Mouse (Mus musculus) forebrain, postnatal 0 days (tissue): ENCODE data around the gene Pcx. TPM values are rescaled to one million over a fixed set of nuclear protein-coding genes. Genes with fewer than 3 reads are reported as not detected.

Experiments used
- ATAC-seq: fragments of 200-750 bp; cut with Nextera tagmentation; 2 replicates; pipeline ENCODE4 v1.8.0; 2017; ENCODE audit warnings: mild to moderate bottlenecking, moderate library complexity
- DNase-seq: peaks from one replicate; pipeline ENCODE4 v3.0.0-alpha.2; 2015
- H3K27ac ChIP-seq: fragments of 300-500 bp; sonication (generic); 2 replicates; pipeline ENCODE4 v1.5.1; 2014; ENCODE audit warnings: low read depth, mild to moderate bottlenecking, antibody characterized with exemption, low read length, moderate library complexity, mixed read lengths
- H3K27me3 ChIP-seq: fragments of 300-500 bp; sonication (generic); 2 replicates; pipeline ENCODE4 v1.6.1; 2014; ENCODE audit warnings: mild to moderate bottlenecking, low read length, mixed read lengths; ENCODE audit not compliant: insufficient read depth
- H3K36me3 ChIP-seq: fragments of 300-500 bp; sonication (generic); 2 replicates; pipeline ENCODE4 v1.6.1; 2014; ENCODE audit warnings: mild to moderate bottlenecking, moderate library complexity; ENCODE audit not compliant: insufficient read depth
- H3K4me1 ChIP-seq: fragments of 300-500 bp; sonication (generic); 2 replicates; pipeline ENCODE4 v1.6.1; 2014; ENCODE audit warnings: antibody characterized with exemption; ENCODE audit not compliant: insufficient read depth
- H3K4me2 ChIP-seq: fragments of 300-500 bp; sonication (generic); 2 replicates; pipeline ENCODE4 v1.6.1; 2014; ENCODE audit warnings: low read depth, mild to moderate bottlenecking, moderate library complexity
- H3K4me3 ChIP-seq: fragments of 300-500 bp; sonication (generic); 2 replicates; pipeline ENCODE4 v1.5.1; 2014; ENCODE audit warnings: low read depth, low read length, mixed read lengths
- H3K9ac ChIP-seq: fragments of 300-500 bp; sonication (generic); 2 replicates; pipeline ENCODE4 v1.6.1; 2014; ENCODE audit warnings: mild to moderate bottlenecking
- H3K9me3 ChIP-seq: fragments of 300-500 bp; sonication (generic); 2 replicates; pipeline ENCODE4 v1.6.1; 2016; ENCODE audit warnings: low read length
- CTCF ChIP-seq: sonication (generic); IDR thresholded peaks from 2 replicates; pipeline ENCODE4 v1.5.1; 2016; ENCODE audit warnings: antibody characterized with exemption, control low read depth, low read depth
- WGBS: fragments of 180-500 bp; shearing (Covaris S2); extraction: QIAGEN DNeasy Blood & Tissue Kit; methylation state at CpG from one replicate; pipeline ENCODE4 v1.1.7; 2014; 5-methylcytosine and 5-hydroxymethylcytosine counted together
- polyA plus RNA-seq: library from polyadenylated mRNA; unstranded; fragments of >200 nt; fragmentation: Nextera tagmentation; extraction: Ambion mirVana; gene quantifications from 2 replicates; pipeline ENCODE4 v1.2.1, GENCODE M21; 2015
- total RNA-seq: library from RNA; depleted of rRNA; stranded (reverse); fragments of >200 nt; gene quantifications from 2 replicates; pipeline ENCODE4 v1.2.3, GENCODE M21; 2014

The Pcx gene
- total and polyA plus RNA-seq, 2 experiments from 2014 or later, result 34.5 to 40.7 TPM

DNA sequence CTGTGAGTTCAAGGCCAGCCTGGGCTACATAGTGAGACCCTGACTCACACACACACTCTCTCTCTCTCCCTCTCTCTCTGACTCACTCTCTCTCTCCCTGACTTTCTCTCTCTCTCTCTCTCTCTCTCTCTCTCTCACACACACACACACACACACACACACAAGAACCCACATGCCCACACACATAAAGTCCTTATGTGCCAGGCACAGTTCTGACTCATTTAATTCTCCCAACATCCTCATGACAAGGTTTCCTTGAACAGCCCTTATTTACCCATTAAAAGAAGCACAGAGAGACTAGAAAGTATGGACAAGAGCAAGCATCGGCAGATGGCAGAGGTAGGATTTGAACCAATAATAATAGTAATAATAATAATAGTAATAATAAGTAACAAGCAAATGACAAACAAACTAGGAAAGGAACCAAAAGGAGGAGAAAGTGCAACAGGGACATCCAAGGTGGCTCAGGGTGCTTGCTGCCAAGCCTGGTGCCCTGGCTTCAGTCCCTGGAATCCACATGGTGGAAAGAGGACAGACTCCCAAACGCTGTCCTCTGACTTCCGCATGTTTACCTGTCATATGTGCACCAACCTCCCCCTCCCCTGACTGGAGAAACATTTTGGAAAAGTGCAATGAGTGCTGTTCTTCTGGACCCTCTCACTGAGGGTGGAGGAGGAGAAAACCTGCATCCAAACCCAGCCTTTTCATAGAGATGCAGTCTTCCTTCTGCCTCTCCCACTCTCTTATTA is 28.0 kb upstream of the Pcx start:
- no peaks in the 10 kb centered on the region for H3K9me3 ChIP-seq
- no peak overlapping the region for H3K9ac ChIP-seq
- no peaks in the 10 kb centered on the region for H3K4me1 ChIP-seq
- WGBS, result 85% methylated on average over 3 of the region's 3 CpGs
- H3K36me3 ChIP-seq, result no peaks in the 10 kb centered on the region
- TF ChIP-seq CTCF, result no peak
- ATAC-seq (no peak), DNase-seq (no peak)
- H3K4me2 ChIP-seq, result no peak overlapping the region
- H3K4me3 ChIP-seq, result no peak overlapping the region
- peaks cover 6% of the 10 kb centered on the region for H3K27me3 ChIP-seq
- no peak overlapping the region for H3K27ac ChIP-seq

DNA sequence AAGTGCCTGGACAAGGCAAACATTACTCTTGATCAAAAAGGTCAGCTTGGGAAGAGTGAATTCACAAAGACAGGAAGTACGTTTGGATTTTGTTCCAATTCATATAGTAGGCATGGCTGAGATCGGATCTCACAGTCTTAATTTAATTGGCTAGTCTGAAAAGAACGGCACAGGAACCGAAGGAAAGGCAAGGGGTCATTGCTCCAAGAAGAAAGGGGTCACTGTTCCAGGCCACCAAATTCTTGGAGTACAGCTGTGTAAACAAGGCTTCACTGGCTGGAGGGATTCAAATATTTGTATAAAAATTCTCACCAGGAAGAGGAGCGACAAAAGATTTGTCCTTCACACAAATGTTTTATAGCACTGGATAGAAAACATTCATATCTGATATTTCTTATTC is 25.3 kb upstream of the Pcx start:
- 59% methylated on average over 5 of the region's 5 CpGs for WGBS
- H3K27ac ChIP-seq, result no peak overlapping the region
- ATAC-seq (no peak), DNase-seq (no peak)
- no peak overlapping the region for H3K4me3 ChIP-seq
- H3K9me3 ChIP-seq, result no peaks in the 10 kb centered on the region
- no peak for TF ChIP-seq CTCF
- H3K36me3 ChIP-seq, result no peaks in the 10 kb centered on the region
- H3K4me2 ChIP-seq, result no peak overlapping the region
- no peaks in the 10 kb centered on the region for H3K4me1 ChIP-seq
- H3K9ac ChIP-seq, result no peak overlapping the region
- no peaks in the 10 kb centered on the region for H3K27me3 ChIP-seq

DNA sequence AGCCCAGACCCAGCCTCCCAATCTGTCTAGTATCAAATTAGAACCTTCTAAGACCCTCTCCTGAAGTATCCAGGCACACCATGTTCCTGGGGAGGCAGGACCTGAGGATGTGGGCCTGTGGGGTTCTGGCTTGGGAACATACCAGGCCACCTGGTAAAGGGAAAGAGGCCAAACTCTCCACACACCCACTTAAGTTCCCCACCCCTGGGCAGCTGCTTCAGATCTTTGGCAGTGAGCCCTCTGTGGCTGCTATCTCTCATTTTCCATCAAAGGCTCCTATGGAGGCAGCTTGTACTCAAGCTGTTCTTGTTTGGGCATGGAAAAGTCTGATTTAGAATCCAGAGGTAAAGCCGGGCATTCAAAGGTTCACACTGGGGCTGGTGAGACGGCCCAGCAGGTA is 22.4 kb upstream of the Pcx start:
- WGBS, result 64% methylated on average over 2 of the region's 2 CpGs
- no peaks in the 10 kb centered on the region for H3K4me1 ChIP-seq
- H3K27me3 ChIP-seq, result no peaks in the 10 kb centered on the region
- no peak overlapping the region for H3K9ac ChIP-seq
- no peak overlapping the region for H3K27ac ChIP-seq
- ATAC-seq, result no peak
- TF ChIP-seq CTCF, result no peak
- H3K4me2 ChIP-seq, result no peak overlapping the region
- DNase-seq, result no peak
- no peaks in the 10 kb centered on the region for H3K9me3 ChIP-seq
- no peak overlapping the region for H3K4me3 ChIP-seq
- H3K36me3 ChIP-seq, result no peaks in the 10 kb centered on the region

DNA sequence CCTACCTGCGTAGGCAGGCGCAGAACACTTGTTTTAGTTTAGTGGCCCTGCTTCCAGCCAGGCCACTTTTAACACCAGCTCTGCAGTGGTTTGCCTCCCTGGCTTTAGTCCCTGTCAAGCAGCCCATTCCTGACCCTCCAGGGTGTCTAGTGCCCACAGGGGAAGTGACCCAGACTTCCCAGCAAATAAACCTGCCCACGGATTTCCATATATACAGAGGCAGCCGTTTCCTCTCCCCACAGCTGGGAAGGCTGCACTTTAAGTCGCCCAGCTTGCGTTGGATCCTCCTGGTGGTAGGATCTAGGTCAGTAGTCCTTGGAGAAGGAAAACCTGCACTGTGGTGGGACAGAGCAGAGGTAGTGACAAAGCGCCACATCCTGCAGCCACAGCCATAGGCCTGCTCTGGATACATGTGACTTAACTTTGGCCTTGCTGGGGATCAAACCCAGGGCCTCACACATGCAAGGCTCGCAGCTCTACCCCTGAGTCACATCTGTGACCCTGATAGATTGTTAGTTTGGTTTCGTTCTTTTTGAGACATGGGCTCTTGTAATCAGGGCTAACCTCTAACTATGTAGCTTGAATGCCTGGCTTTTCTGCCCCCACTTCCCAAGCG is 19.1 kb upstream of the Pcx start:
- ATAC-seq (no peak), DNase-seq (no peak)
- Histone ChIP-seq H3K4me3 (no peak overlapping the region), H3K4me2 (no peak overlapping the region), H3K36me3 (no peaks in the 10 kb centered on the region), H3K9me3 (no peaks in the 10 kb centered on the region), H3K27me3 (no peaks in the 10 kb centered on the region), H3K4me1 (no peaks in the 10 kb centered on the region), H3K9ac (no peak overlapping the region), H3K27ac (no peak overlapping the region)
- WGBS, result 77% methylated on average over 10 of the region's 10 CpGs
- no peak; the same call in 1 of the 2 replicates for TF ChIP-seq CTCF

DNA sequence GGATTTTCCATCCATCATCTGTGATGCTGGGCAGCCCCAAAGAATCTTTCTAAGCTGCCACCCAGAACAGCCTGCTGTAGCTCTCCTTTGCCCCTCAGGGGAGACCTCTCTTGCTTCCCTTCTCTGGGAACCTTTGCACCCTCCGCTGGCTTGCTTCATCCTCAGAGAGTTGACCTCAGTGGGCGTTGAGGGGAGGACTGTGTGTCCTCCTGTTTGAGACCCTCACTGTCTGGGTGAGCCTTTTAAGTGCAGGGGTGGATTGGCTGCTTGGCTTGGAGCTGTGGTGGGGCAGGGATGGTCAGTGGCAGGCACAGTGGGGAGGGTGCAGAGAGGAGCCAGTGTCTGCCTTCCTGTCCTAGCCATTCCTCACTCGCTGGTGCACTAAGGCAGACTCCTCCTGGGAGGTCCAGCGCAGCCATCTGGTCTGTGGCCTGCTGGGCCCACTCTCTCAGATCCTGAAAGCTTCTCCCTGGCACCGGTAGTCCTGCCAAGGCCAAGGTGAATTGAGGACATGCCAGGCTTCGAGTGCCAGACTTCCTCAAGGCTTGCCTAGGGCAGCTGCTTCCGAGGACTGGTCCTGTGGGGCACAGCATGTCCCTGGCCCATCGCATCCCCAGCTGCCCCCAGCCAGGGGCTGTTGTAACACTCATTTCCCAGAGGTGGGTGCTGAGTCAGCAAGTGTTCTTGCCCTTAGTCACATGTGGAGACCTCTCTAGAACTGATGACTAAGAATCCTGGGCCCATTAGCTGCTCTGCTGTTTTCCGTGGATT is 17.6 kb upstream of the Pcx start:
- no peaks in the 10 kb centered on the region for H3K36me3 ChIP-seq
- ATAC-seq (peak; percentile 18; the same call in 1 of the 2 replicates), DNase-seq (no peak)
- H3K4me1 ChIP-seq, result no peaks in the 10 kb centered on the region
- no peak overlapping the region for H3K4me2 ChIP-seq
- H3K9me3 ChIP-seq, result no peaks in the 10 kb centered on the region
- WGBS, result 55% methylated on average over 9 of the region's 9 CpGs
- no peak overlapping the region for H3K27ac ChIP-seq
- no peak for TF ChIP-seq CTCF
- H3K4me3 ChIP-seq, result no peak overlapping the region
- no peaks in the 10 kb centered on the region for H3K27me3 ChIP-seq
- H3K9ac ChIP-seq, result no peak overlapping the region

DNA sequence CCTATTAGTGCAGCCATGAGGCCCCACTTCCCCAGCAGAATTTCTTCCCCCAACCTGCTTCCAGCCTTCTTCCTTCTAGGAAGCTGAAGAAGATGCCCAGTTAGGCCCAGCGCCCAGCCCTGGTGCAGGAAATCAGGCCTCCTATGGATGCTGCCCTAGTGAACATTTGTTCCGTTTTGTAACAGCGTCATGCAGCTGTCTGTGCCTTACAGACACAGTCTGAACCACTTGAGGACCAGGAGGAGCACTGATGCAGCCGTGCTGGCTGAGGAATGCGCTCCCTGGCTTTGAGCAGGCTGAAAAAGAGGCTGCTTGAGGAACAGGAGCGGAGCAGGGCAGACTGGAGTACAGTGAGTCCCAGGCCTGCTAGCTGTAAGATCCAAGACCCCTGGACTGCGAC is 15.6 kb upstream of the Pcx start:
- no peak for ATAC-seq
- no peak overlapping the region for H3K4me3 ChIP-seq
- H3K4me2 ChIP-seq, result no peak overlapping the region
- WGBS, result 73% methylated on average over 7 of the region's 7 CpGs
- no peaks in the 10 kb centered on the region for H3K27me3 ChIP-seq
- no peaks in the 10 kb centered on the region for H3K4me1 ChIP-seq
- no peaks in the 10 kb centered on the region for H3K9me3 ChIP-seq
- no peak for TF ChIP-seq CTCF
- no peak overlapping the region for H3K9ac ChIP-seq
- DNase-seq, result no peak
- H3K27ac ChIP-seq, result no peak overlapping the region
- H3K36me3 ChIP-seq, result no peaks in the 10 kb centered on the region

DNA sequence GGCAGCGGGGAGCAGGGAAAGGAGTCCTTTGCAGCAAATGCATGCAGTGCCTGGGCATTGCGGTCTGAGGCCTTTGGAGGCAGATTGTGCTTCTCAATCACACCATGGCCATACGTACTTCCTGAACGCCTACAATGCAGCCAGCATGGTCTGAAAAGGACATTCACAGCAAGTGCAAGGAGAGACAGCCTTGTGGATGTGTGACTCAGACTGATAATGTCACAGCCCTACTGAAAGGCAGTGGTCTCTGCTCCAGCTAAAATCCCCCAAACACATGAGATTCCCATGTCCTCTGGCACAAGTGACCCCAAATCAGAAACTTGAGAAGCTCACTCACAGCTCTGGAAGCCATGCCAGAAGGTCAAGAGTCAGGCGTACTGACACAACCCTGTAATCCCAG is 14.5 kb upstream of the Pcx start:
- no peak for ATAC-seq
- no peak overlapping the region for H3K9ac ChIP-seq
- H3K36me3 ChIP-seq, result no peaks in the 10 kb centered on the region
- H3K4me3 ChIP-seq, result no peak overlapping the region
- H3K4me2 ChIP-seq, result no peak overlapping the region
- no peak overlapping the region for H3K27ac ChIP-seq
- no peak for DNase-seq
- no peaks in the 10 kb centered on the region for H3K9me3 ChIP-seq
- no peak for TF ChIP-seq CTCF
- no peaks in the 10 kb centered on the region for H3K4me1 ChIP-seq
- 93% methylated on average over 5 of the region's 5 CpGs for WGBS
- H3K27me3 ChIP-seq, result no peaks in the 10 kb centered on the region
